Mouse (Mus musculus) CD4-positive, CD25-positive, alpha-beta regulatory T cell, adult 4 months (primary cell): ENCODE data around the gene Hpca. TPM values are rescaled to one million over a fixed set of nuclear protein-coding genes. Genes with fewer than 3 reads are reported as not detected.

Experiments used
- polyA plus RNA-seq, 2 experiments: library from polyadenylated mRNA; unstranded; fragments of 100-300 nt; shearing (Covaris generic); gene quantifications; one replicate each; pipeline ENCODE4 v1.2.1; 2017

The Hpca gene
- polyA plus RNA-seq, 2 experiments from 2014 or later = not detected

Other genes with a start within 250 kb of the Hpca start
- gene Trim62, start 238.5 kb downstream of the Hpca start, polyA plus RNA-seq = 1 to 10 TPM; 1.3 to 1.6 TPM
- gene Azin2, start 159.6 kb downstream of the Hpca start, polyA plus RNA-seq = under 1 TPM in 1 of 2 experiments, not detected in 1; 0.66 TPM
- 100 to 1,000 TPM in 1 of 2 experiments, 10 to 100 TPM in 1; 74.6 to 113 TPM for gene Ak2, start 130.1 kb downstream of the Hpca start, polyA plus RNA-seq
- gene Rnf19b, start 63.8 kb downstream of the Hpca start, polyA plus RNA-seq = 10 to 100 TPM; 10.2 to 17.1 TPM
- not detected for gene Tmem54, start 16.5 kb downstream of the Hpca start, polyA plus RNA-seq
- gene Fndc5, start 15.0 kb upstream of the Hpca start, polyA plus RNA-seq = under 1 TPM; 0.27 to 0.28 TPM
- 10 to 100 TPM; 20.0 to 26.1 TPM for gene S100pbp, start 67.7 kb upstream of the Hpca start, polyA plus RNA-seq
- 10 to 100 TPM; 27.4 to 42.1 TPM for gene Yars, start 67.7 kb upstream of the Hpca start, polyA plus RNA-seq
- gene C77080, start 139.4 kb upstream of the Hpca start, polyA plus RNA-seq = under 1 TPM; 0.20 to 0.27 TPM
- under 1 TPM in 1 of 2 experiments, not detected in 1; 0.46 TPM for gene Sync, start 165.6 kb upstream of the Hpca start, polyA plus RNA-seq
- 100 to 1,000 TPM; 252 to 315 TPM for gene Rbbp4, start 213.3 kb upstream of the Hpca start, polyA plus RNA-seq
- 10 to 100 TPM; 79.6 to 86.0 TPM for gene Zbtb8os, start 213.7 kb upstream of the Hpca start, polyA plus RNA-seq